Mouse (Mus musculus): Measurements from ENCODE around the gene Actn4.
A peak's percentile ranks its signal among the peaks of the same experiment; 100 is the strongest.

Gene Actn4

DNA sequence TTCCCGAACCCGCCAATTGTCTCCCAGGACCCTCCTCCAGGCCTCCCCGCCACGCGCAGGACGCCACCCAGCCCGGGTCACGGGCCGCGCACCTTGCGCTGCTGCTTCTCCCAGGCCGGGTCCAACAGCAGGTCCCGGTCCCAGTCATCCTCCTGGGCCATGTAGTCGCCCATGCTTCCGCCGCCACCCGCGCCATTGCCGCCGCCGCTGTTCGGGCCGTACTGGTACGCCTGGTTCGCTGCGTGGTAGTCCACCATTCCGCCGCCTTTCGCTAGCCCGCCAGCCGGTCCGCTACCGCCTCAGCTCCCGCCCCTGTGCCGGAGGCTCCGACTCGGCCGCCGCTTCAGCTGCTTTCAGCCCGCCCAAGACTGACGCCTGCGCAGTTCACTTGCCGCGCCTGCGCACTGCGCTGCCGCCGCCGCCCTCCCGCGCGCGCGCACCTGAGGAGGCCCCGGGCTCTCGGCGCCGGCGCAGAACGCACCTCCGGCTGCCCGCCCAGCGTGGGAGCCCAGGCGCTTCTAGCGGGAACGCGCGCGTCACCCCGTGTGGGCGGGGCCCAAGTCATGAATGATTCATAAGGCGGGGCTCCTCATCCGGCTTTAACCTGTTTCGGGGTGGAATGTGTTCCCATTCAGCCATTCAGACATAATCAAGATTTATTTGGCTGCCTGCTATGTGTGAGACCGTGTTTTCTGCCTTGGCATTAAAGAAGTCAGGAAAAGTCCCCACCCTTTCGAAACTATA lies at the start of gene Actn4:
TSS of gene Actn4 (minus strand) at position 414 of the 744 bp plus-strand sequence.
- peak; percentile 99 for DNase-seq (ENCODE audit: inconsistent age in 2 of 2, low spot score in 1 of 2)

DNA sequence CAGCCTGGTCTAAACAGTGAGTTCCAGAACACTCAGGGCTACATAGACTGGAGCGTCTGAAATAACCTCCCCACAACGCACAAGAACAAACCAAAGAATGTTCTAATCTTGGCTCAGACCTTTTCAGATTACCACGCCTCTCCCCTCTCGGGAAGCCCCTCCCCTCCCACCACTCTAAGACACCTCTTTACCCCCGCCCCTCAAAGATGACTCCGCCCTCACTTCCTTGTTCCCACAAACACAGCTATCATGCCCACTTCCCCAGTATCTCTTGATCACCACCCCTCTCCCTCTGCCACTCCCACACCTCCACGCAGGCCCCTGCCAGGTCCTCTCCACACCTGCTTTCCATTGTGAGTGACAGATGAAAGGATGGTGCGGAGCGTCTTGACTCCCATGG lies 46.6 kb upstream of the Actn4 start:
- DNase-seq (ENCODE audit: inconsistent age in 2 of 2, low spot score in 1 of 2): no peak

DNA sequence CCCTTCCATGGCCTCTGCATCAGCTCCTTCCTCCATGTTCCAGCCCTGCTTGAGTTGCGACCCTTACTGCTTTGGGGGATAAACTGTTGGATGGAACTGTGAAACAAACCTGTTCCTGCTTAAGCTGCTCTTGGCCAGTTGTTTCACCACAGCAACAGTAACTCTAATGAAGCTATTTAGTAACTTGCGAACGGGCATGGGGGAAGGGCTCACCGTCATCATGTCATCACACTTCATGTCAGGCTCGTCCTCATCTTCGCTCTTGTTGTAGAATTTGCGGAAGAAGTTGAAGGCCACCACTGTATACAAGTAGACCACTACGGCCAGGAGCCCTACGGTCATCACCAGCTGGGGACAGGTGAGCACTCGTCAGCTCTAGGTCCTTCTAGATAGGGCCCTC lies 46.0 kb upstream of the Actn4 start:
- no peak for DNase-seq (ENCODE audit: inconsistent age in 2 of 2, low spot score in 1 of 2)

DNA sequence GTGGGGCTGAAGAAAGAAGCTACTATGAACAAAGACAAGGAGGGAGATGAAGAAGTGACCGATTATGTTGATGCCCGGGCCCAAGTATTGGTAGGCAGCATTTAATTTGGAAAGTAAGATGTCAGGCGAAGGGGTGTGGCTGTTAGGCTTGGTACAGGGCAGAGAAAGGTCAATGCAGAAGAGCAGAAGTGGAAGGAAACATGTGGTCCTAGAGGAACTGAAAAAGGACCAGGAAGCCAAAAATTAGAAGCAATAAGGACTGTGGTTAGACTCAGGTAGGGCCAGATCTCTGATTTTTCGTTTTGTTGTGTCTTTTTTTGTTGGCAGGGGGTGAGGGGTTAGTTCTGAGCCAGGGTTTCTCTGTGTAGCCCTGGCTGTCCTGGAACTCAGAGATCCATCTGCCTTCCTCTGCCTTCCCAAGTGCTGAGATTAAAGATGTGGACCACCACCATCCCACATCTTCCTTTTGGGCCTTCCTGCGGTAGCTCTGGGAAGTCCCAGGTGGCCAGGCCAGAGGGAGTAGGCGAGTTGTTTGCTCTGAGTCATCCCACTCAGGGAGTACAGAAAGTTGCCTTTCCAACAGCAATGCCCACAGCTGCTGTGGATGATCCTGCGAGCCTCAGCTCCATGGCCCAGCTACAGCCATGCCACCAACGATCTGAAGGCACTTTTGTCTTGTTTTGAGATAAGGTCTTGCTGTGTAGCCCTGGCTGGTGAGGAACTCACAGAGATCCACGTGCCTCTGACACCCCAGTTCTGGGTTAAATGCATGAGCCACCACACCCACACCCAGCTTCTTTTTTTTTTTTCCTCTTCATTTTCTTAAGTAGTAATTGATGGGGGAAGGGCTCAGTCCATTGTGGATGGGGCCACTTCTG lies 45.3 kb upstream of the Actn4 start:
- DNase-seq (ENCODE audit: inconsistent age in 2 of 2, low spot score in 1 of 2): no peak

DNA sequence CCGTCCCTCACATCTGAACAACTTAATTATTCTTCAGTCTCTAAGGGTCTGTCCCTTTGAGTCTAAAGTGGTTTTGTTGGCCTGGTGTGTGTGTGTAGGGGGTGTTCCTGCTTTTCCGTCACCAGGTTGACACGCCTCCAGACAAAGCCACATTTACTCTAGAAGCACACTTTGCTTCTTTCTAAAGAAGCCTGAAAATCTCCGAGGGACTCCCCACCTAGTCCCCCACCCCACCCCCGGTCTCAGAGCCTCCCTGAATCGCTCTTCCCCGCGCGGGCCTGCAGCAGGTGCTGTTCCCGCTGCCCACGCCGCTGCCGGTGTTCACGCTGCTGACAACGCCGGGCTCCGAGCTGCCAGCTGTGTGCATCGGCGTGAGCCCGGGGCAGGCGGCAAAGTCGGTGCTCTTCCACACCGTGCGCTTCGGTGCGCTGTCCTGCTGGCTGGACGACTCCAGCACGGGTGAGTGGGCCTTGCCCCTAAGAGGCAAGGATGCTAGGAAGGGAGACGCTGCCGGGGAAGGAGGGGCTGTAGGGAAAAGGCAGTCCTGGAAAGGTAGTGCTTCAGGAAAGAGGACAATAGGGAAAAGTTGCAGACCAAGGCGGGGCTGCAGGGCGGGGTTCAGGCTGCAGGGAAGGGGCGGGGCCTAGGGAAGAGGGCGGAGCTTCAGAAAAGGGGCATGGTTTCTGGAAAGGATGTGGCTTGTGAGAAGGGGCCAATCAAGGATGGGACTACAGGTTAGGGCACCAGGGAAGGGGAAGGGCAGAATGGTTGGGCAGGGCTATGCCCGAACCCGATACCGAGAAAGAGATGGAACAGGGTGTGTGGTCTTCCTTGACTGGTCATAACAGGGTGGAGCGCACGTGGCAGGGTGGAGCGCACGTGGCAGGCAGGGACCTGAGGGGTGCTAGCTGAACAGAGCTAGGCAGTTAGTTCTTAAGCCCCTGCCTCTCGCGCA lies 38.8 kb upstream of the Actn4 start:
- DNase-seq (ENCODE audit: inconsistent age in 2 of 2, low spot score in 1 of 2): peak; percentile 31 to 72

DNA sequence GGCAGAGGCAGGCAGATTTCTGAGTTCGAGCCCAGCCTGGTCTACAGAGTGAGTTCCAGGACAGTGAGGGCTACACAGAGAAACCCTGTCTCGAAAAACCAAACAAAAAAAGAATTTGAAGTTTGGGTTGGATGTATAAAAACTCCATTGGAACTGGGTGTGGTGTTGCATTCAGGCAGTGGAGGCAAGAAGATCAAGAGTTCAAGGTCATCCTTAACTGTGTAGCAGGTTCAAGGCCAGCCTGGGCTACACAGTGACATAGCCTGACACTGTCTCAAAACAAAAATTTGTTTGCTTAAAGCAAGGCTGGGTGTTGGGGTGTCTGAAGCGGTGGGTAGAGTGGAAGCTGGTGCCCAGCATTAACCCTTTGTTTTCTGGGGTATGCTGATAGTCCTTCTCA lies 31.3 kb upstream of the Actn4 start:
- no peak for DNase-seq (ENCODE audit: inconsistent age in 2 of 2, low spot score in 1 of 2)

DNA sequence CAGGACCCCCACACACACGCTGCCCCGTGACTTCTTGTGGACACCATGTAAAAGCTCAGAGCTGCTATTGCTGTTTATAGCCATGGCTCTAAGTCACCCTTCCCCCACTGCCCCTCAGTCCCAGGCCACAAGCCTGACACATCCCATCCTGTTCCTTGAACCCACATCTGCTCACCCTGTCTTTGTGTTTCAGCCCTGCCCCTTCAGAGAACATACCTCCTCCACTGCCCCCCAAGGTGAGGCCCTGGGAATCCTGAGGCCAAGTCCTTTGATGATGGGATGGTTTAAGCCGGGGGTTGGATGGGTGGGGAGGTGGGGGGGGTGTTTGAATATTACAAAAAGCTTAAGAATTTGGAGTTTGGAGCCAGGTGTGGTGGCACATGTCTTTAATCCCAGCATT lies 30.9 kb upstream of the Actn4 start:
- DNase-seq (ENCODE audit: inconsistent age in 2 of 2, low spot score in 1 of 2): no peak

DNA sequence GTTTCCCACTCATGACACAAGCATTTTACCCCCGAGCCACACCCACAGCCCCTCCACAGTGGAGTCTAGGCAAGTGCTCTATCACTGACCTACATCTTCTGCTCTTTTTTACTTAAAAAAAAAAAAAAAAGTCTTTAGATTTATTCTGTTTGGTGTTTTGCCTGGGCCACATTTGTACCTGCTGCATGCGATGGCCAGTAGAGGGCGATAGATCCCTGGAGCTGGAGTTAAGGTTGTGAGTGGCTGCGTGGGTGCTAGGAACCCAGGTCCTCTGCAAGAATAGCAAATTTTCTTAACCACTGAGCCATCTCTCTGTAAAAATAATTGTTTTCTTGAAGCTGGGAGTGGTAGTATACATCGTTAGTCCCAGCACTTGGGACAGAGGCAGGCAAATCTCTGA lies 29.5 kb upstream of the Actn4 start:
- DNase-seq (ENCODE audit: inconsistent age in 2 of 2, low spot score in 1 of 2): no peak

DNA sequence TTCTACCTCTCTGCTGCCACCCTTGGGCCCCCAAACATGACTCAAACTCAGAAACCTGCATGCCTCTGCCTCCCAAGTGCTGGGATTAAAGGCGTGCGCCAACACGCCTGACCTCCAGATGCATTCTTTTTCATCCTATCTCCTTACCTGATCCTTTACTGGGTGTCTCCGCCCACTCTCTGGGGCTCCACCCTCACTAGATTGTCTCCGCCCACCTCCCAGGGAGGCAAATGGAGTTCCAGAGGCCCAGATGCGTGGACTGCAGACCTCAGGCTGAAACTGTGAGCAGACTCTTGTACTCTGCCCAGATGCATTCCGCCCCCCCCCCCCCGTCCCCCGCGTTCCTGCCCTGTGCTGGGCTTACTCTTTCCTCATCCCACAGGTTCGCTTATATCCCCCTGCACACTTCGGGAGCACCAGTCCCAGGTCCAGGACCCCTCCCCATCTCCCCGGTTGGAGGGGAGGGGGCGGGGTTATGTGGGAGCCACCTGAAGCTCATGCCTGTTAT lies 28.7 kb upstream of the Actn4 start:
- no peak for DNase-seq (ENCODE audit: inconsistent age in 2 of 2, low spot score in 1 of 2)

DNA sequence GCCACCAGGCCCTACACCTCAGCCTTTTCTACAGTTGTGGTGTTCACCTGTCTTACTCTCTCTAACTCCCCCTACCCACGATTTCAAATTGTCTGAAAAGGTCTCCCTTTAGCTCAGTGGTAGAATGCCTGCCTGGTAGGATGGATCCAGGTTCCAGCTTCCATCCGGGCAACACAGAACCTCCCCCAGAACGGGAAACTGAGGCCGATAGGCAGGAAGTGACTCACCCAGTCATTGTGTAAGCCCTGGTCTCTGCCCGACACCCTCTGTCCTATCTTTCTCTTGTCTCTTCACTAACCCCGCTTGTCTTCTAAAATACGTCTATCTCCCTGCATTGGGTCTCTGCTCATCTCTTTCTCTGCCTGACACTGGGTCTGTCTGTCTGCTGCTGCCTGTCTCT lies 23.1 kb upstream of the Actn4 start:
- DNase-seq (ENCODE audit: inconsistent age in 2 of 2, low spot score in 1 of 2): no peak

DNA sequence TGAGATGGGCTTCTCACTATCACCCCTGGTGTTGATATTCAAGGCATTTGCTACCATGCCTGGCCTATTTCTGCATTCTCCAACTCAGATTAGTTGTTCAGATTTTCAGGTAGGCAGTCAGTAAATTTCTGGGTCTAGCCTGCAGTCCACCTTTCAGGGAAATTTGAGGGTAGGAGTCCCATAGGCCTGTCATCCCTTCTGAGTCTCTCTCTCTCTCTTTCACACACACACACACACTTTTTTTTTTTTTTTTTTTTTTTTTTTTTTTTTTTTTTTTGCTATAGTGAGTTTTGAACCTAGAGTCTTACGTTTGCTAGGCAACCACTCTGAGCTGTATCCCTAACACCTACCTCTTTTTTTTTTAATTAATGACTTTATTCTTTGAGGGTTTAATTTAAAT lies 22.3 kb upstream of the Actn4 start:
- DNase-seq (ENCODE audit: inconsistent age in 2 of 2, low spot score in 1 of 2): no peak

DNA sequence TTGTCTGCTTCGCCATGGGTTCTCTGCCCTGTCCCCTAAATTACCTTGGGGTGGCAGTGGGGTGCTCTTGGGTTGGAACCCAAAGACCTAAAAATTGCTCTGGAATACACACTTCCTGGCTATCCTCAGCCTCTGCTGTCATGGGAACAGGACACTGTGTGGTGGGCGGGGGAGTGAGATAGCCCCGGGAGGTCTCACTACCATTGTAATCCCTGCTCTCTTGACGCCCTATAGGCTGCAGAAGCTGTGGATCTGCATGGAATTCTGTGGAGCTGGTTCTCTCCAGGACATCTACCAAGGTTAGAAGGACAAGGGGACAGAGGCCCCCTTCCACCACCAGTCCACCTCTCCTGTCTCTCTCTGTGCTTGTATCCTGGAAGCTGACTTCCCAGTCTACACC lies 21.7 kb upstream of the Actn4 start:
- DNase-seq (ENCODE audit: inconsistent age in 2 of 2, low spot score in 1 of 2): no peak

DNA sequence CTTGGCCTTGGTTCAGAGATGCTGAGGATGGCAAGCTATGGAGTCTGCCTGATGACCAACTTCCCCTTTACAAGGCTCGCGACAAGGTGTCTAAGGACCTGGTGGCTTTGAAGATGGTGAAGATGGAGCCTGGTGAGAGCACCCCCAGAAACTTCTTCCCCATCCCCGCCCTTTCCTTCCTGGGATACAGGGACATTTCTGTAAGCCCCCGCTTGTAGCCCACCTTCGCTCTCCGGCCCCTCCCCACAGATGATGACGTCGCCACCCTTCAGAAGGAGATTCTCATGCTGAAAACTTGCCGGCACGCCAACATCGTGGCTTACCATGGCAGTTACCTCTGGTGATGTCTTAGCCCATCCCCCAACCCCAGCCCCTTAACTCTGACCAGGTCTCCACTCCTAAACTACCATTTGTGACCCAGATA lies 21.0 kb upstream of the Actn4 start:
- DNase-seq (ENCODE audit: inconsistent age in 2 of 2, low spot score in 1 of 2): peak; percentile 38 to 47

DNA sequence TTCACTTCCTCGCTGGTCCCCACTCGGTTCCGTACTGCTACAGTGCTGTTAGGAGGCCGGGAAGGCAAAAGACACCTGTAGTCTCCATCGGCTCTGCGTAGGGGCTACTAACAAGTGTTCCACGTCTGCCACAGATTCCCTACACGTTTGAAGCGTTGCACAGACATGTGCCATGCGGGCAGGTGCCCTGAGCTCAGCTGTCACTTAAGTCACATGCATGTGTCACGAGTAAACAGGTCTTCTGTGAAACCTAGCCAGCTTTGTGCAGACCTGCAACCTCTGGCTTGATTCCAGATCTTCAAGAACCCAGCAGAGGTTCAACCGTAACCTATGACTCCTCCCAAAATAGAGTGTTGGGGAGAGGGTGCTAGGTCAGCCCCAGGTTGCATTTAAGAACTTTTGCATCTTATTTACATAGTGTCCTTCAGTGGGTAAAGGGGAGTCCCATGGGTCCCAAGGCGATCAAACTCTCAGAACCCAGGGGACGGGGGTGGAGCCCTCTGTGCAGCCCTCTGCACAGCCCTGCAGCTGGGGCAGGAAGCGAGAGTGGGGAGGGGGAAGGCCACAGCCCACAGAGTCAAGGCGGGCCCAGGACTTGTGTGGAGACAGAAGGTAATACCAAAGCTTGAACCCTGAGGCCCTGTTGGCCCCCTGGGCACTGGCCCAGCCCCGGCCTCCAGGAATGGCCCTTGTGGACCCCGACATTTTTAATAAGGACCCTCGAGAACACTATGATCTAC lies 20.3 kb upstream of the Actn4 start:
- DNase-seq (ENCODE audit: inconsistent age in 2 of 2, low spot score in 1 of 2): peak in 1 of 2 experiments; percentile 57

DNA sequence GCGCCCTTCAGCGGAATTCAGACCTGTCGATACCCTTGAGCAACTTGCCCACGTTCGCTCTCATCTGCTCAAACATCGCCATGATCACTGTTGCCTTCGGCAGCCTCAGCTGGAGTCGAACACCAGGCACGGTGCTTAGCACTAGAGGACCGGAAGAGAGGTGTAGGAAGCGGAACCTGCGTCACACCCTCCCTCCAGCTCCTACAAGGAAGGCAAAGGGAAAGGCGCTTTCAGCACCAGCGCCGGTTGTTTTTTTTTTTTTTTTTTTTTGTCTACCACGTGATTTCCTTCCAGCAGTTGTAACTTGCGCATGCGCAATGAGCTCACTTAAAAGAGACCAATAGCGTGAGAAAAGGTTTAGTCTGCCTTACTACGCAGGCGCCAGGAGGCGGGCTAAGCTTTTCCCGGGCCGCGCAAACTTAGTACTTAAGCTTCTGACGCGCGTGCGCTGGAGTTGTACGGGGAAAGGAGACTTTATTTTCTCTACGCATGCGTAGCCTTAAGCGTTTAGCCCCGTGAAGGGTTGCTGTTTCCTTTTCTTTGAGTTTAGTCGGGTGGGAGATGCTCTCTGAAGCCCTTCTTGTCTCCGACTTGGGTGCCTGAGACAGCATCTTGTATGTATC lies 19.6 kb upstream of the Actn4 start, which contains the start of the genes Eif3k and Map4k1:
TSS of gene Eif3k (minus strand) at position 214 of the 623 bp plus-strand sequence.
TSS of gene Map4k1 (plus strand) at position 400 of the 623 bp plus-strand sequence.
- peak; percentile 98 for DNase-seq (ENCODE audit: inconsistent age in 2 of 2, low spot score in 1 of 2)

DNA sequence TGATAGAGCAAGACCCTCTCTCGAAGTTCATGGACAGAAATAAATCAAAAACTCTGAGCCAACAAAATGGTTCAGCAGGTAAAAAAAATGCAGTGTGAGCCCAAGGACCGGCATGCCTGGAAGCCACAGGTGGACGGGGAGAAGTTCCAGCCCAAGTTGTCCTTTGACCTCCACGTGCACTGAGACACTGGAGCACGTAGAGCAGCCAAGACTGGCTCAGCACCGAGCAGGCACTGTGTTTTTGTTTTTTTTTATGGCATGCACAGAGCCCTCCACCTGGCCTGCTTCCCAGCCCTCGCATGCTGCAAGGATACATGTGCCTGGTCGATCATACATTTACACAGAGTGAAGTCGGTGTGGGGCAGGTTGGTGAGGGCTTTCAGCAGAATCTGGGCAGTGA lies 15.4 kb upstream of the Actn4 start:
- DNase-seq (ENCODE audit: inconsistent age in 2 of 2, low spot score in 1 of 2): no peak

DNA sequence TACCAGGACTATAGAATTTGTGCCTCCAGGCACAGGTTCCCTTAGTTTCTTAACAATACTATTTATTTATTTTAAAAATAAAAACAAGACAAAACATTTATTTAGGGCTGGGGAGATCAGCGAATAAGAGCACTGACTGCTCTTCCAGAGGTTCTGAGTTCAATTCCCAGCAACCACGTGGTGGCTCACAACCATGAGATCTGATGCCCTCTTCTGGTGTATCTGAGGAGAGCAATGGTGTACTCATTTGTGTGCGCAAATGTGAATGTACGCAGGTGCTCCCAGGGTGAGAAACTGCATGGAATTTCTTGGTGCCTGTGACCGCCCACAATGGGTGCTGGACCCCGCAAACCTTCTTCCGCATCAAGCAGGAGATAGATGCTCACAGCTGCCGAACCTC lies 10.9 kb upstream of the Actn4 start:
- peak; percentile 33 to 66 for DNase-seq (ENCODE audit: inconsistent age in 2 of 2, low spot score in 1 of 2)

DNA sequence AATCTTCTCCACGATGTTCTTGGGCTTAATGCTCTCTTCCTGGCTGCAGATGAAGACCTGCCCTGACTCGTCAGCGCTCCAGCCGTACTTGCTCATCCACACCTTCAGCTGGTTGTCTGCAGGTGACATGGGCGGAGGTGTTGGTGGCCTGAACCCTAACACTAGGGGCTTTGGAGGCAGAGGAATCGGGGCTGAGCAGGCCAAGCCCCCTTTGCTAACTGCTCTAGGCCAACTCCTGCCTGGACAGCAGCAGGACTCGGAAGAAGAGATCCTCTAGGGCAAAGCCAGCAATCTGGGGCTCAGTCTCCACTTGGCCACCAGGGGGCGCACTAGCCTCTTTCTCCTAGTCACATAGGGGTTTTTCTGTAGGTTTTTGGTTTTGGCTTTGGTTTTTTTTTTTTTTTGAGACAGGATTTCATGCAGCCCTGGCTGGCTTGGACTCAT lies 10.4 kb upstream of the Actn4 start:
- peak; percentile 76 to 90 for DNase-seq (ENCODE audit: inconsistent age in 2 of 2, low spot score in 1 of 2)

DNA sequence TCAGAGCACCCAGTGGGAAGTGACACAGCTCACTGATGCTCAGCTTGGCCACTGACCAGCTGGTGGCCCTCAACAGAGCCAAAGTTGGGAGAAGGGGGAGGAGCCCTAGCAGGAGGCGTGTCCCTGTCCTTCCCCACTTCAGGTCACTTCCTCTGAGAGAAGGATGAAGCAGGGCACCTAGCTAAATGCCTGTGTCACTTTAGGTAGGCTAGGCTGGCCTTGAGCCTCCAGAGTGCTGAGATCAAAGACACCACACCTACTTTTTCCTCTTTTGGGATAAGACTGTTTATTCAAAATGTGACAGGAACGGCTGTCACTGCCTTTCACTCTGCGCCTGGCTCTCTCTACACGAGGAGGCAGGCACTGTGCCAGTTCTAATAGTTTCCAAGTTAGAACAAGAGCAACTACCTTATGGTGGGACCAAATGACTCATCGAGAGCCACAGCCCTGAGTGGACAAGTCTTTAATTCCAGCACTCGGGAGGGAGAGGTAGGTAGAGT lies 9.7 kb upstream of the Actn4 start:
- peak; percentile 74 to 87 for DNase-seq (ENCODE audit: inconsistent age in 2 of 2, low spot score in 1 of 2)
